Mouse (Mus musculus) testis, adult 2 months (tissue): Measurements from ENCODE around the gene Theg.

Source experiments
- CTCF ChIP-seq: fragments of 200-500 bp; IDR thresholded peaks from 2 replicates; pipeline ENCODE4 v1.5.1; 2012; ENCODE audit warnings: low read depth, mild to moderate bottlenecking, inconsistent platforms, low read length, moderate library complexity; ENCODE audit not compliant: control insufficient read depth, insufficient read depth, insufficient replicate concordance
- POLR2A ChIP-seq: fragments of 200-500 bp; IDR thresholded peaks from 2 replicates; pipeline ENCODE4 v1.6.1; 2012; ENCODE audit warnings: low read depth, mild to moderate bottlenecking, inconsistent platforms, low read length, moderate library complexity; ENCODE audit not compliant: control insufficient read depth

DNA sequence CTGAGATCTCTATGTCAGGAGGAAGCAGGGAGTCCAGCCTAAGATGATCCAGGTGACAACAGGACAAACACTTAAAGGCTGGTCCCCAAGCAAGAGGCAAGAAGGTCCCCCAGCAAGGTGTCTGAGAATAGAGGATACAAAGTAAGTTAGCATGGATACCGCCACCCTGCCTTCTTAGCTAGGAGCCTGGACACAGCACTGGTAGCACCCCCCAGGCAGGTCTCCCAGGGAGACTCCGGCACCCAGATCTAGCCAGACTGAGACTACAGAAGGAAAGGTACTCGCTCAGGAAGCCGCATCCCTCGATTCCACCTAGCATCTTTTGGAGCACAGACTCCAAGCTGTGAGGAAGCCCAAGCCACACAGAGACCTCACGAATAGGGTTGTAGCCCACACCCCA is 34.0 kb downstream of the Theg start:
- TF ChIP-seq POLR2A (no peak), CTCF (no peak)
